Mouse (Mus musculus): ENCODE results near the gene Gm42906.

DNA sequence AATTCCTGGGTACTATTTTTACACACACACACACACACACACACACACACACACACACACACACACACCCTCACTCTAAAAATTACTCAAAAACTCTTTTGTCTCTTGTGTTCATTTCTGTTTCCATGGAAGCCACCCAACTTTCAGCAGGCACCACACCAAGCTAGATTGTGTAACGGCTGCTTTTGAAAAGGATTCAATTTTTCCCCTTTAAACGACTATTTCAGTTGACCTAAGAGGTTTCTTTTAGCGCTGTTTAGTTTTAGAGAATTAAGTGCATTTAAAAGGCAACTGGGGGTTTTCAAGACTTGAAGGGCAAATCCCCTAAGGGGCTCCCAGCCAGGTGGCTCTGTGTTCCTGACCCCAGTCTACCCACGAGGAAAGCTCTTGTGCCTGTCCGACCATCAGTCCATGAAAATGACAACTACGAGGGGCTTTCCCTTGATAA lies 317.5 kb downstream of the Gm42906 start:
- TF ChIP-seq MEF2A (IDR thresholded peaks at IDR 0.05; ENCODE audit: borderline replicate concordance, low read depth, low read length) (peak; percentile 97), BHLHE40 (IDR thresholded peaks at IDR 0.05; ENCODE audit: low read depth, low read length) (peak; percentile 84), MAX (IDR thresholded peaks at IDR 0.05; ENCODE audit: low read length) (peak; percentile 83), EP300 (IDR thresholded peaks at IDR 0.05; ENCODE audit: low read length) (peak; percentile 97), RAD21 (IDR thresholded peaks at IDR 0.05; ENCODE audit: low read depth, low read length) (no peak; the same call in 1 of the 2 replicates), CTCF (conservative IDR thresholded peaks at IDR 0.05 in 1 of 2, IDR thresholded peaks at IDR 0.05 in 1 of 2; ENCODE audit: low read depth in 2 of 2, low read length in 2 of 2) (no peak), USF2 (conservative IDR thresholded peaks at IDR 0.05; ENCODE audit: low read depth, low read length) (no peak), UBTF (IDR thresholded peaks at IDR 0.05; ENCODE audit: low read depth, low read length) (no peak), POLR2A (IDR thresholded peaks at IDR 0.05; ENCODE audit: low read depth, low read length) (no peak)
